Mouse (Mus musculus): ENCODE measurements around the gene Olfr6. TPM values are rescaled to one million over a fixed set of nuclear protein-coding genes. Genes with fewer than 3 reads are reported as not detected.
"Not testable (repeated sequence)": the region's sequence is repeated elsewhere in the genome, so short reads cannot be mapped to it uniquely, and the experiment has no call there.

Gene Olfr6
- polyA plus RNA-seq, 1 experiment = not detected

GRCm38 (mm10) chr7:106948212-106948611 is 15.5 kb downstream of the Olfr6 start, which contains the start of gene Olfr710:
Gene Olfr710 (minus strand): TSS chr7:106948312.
- H3K79me2 ChIP-seq (ENCODE audit: control insufficient read depth, insufficient read depth) = no peaks in the 10 kb centered on the region
- H3K4me3 ChIP-seq (ENCODE audit: insufficient read depth, poor library complexity, severe bottlenecking) = no peak within 1 kb of the TSS
- H3K79me3 ChIP-seq (ENCODE audit: low read depth) = no peaks in the 10 kb centered on the region
- H3ac ChIP-seq (ENCODE audit: control insufficient read depth, insufficient read length, low read depth) = no peak within 1 kb of the TSS
- TF ChIP-seq MAX (IDR thresholded peaks at IDR 0.05) (no peak), MYOG (IDR thresholded peaks at IDR 0.05; ENCODE audit: control insufficient read depth, extremely low read depth, insufficient read length) (no peak), CTCF (IDR thresholded peaks at IDR 0.05; ENCODE audit: control insufficient read depth, insufficient read depth, insufficient read length) (no peak), USF1 (IDR thresholded peaks at IDR 0.05; ENCODE audit: low read depth) (no peak), FOSL1 (IDR thresholded peaks at IDR 0.05; ENCODE audit: insufficient read depth, low read length, poor library complexity, severe bottlenecking) (no peak), CEBPB (IDR thresholded peaks at IDR 0.05; ENCODE audit: low read depth) (no peak), MYOD1 (IDR thresholded peaks at IDR 0.05; ENCODE audit: control insufficient read depth, insufficient read length, low read depth) (no peak)
- H3K36me3 ChIP-seq (ENCODE audit: control insufficient read depth, insufficient read depth) = no peaks in the 10 kb centered on the region
- no peaks in the 10 kb centered on the region for H3K27me3 ChIP-seq (ENCODE audit: control insufficient read depth, insufficient read depth, insufficient read length)

GRCm38 (mm10) chr7:106932119-106932518 is 31.6 kb downstream of the Olfr6 start, which contains the start of gene Olfr709-ps1:
Gene Olfr709-ps1 (minus strand): TSS chr7:106932219.
- TF ChIP-seq MYOG (IDR thresholded peaks at IDR 0.05; ENCODE audit: control insufficient read depth, extremely low read depth, insufficient read length) = no peak
- TF ChIP-seq MAX (IDR thresholded peaks at IDR 0.05) = no peak
- no peaks in the 10 kb centered on the region for H3K27me3 ChIP-seq (ENCODE audit: control insufficient read depth, insufficient read depth, insufficient read length)
- no peak within 1 kb of the TSS for H3K4me3 ChIP-seq (ENCODE audit: insufficient read depth, poor library complexity, severe bottlenecking)
- no peaks in the 10 kb centered on the region for H3K79me2 ChIP-seq (ENCODE audit: control insufficient read depth, insufficient read depth)
- no peak within 1 kb of the TSS for H3ac ChIP-seq (ENCODE audit: control insufficient read depth, insufficient read length, low read depth)
- no peaks in the 10 kb centered on the region for H3K36me3 ChIP-seq (ENCODE audit: control insufficient read depth, insufficient read depth)
- no peaks in the 10 kb centered on the region for H3K79me3 ChIP-seq (ENCODE audit: low read depth)

DNA sequence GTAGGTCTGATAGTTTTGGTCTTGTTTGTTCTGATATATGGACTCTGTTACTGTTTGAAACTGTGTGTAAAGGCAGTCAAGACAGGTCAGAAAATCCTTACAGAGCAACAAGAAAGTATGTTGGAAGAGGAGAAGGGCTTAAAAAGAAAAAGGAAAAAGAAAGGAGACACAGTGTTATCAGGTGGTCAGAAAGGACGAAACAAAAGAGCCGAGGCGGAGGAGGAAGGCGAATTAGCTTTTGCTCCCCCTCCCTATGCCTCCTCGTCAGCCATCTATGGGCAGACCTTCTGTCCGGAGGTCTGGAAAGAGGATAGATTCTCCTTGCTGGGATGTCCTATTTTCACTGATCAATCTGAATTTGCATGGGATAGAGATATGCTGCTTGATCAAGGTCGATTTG is 42.8 kb downstream of the Olfr6 start:
- not testable (repeated sequence) for H3ac ChIP-seq (ENCODE audit: control insufficient read depth, insufficient read length, low read depth); H3K79me2 ChIP-seq (ENCODE audit: control insufficient read depth, insufficient read depth); H3K27me3 ChIP-seq (ENCODE audit: control insufficient read depth, insufficient read depth, insufficient read length); H3K79me3 ChIP-seq (ENCODE audit: low read depth); H3K36me3 ChIP-seq (ENCODE audit: control insufficient read depth, insufficient read depth); H3K4me3 ChIP-seq (ENCODE audit: insufficient read depth, poor library complexity, severe bottlenecking)

- no peak within 1 kb of the TSS for H3K4me3 ChIP-seq (ENCODE audit: insufficient read depth, poor library complexity, severe bottlenecking)
- no peaks in the 10 kb centered on the region for H3K79me2 ChIP-seq (ENCODE audit: control insufficient read depth, insufficient read depth)
- no peak within 1 kb of the TSS for H3ac ChIP-seq (ENCODE audit: control insufficient read depth, insufficient read length, low read depth)
- no peaks in the 10 kb centered on the region for H3K79me3 ChIP-seq (ENCODE audit: low read depth)
- H3K36me3 ChIP-seq (ENCODE audit: control insufficient read depth, insufficient read depth) = no peaks in the 10 kb centered on the region
- TF ChIP-seq CTCF (IDR thresholded peaks at IDR 0.05; ENCODE audit: control insufficient read depth, insufficient read depth, insufficient read length) (no peak), MYOD1 (IDR thresholded peaks at IDR 0.05; ENCODE audit: control insufficient read depth, insufficient read length, low read depth) (no peak), MAX (IDR thresholded peaks at IDR 0.05) (no peak)
- no peaks in the 10 kb centered on the region for H3K27me3 ChIP-seq (ENCODE audit: control insufficient read depth, insufficient read depth, insufficient read length)
These were observed 56.1 kb downstream of the Olfr6 start, which contains the start of gene Olfr1532-ps1 for GRCm38 (mm10) chr7:106907676-106908075. Gene Olfr1532-ps1 (plus strand): TSS chr7:106908001.

Other genes starting within 250 kb of the Olfr6 start
- not detected for gene Olfr695, start 247.5 kb downstream of the Olfr6 start, polyA plus RNA-seq (2012; fragmentation: generic; extraction: Trizol)
- not detected for gene Olfr697, start 221.5 kb downstream of the Olfr6 start, polyA plus RNA-seq (2012; fragmentation: generic; extraction: Trizol)
- gene Olfr698, start 208.5 kb downstream of the Olfr6 start, polyA plus RNA-seq (2012; fragmentation: generic; extraction: Trizol) = not detected
- not detected for gene Olfr699, start 170.7 kb downstream of the Olfr6 start, polyA plus RNA-seq (2012; fragmentation: generic; extraction: Trizol)
- not detected for gene Olfr700, start 155.1 kb downstream of the Olfr6 start, polyA plus RNA-seq (2012; fragmentation: generic; extraction: Trizol)
- gene Olfr701, start 149.8 kb downstream of the Olfr6 start, polyA plus RNA-seq (2012; fragmentation: generic; extraction: Trizol) = not detected
- not detected for gene Olfr702, start 130.0 kb downstream of the Olfr6 start, polyA plus RNA-seq (2012; fragmentation: generic; extraction: Trizol)
- gene Olfr703, start 120.6 kb downstream of the Olfr6 start, polyA plus RNA-seq (2012; fragmentation: generic; extraction: Trizol) = not detected
- gene Olfr704, start 100.8 kb downstream of the Olfr6 start, polyA plus RNA-seq (2012; fragmentation: generic; extraction: Trizol) = not detected
- gene Olfr705, start 87.0 kb downstream of the Olfr6 start, polyA plus RNA-seq (2012; fragmentation: generic; extraction: Trizol) = not detected
- gene Olfr706, start 75.8 kb downstream of the Olfr6 start, polyA plus RNA-seq (2012; fragmentation: generic; extraction: Trizol) = not detected
- not detected for gene Olfr707, start 62.7 kb downstream of the Olfr6 start, polyA plus RNA-seq (2012; fragmentation: generic; extraction: Trizol)
- gene Olfr1532-ps1, start 55.9 kb downstream of the Olfr6 start, polyA plus RNA-seq (2012; fragmentation: generic; extraction: Trizol) = not detected
- gene Olfr709-ps1, start 31.7 kb downstream of the Olfr6 start, polyA plus RNA-seq (2012; fragmentation: generic; extraction: Trizol) = not detected
- not detected for gene Olfr710, start 15.6 kb downstream of the Olfr6 start, polyA plus RNA-seq (2012; fragmentation: generic; extraction: Trizol)
- gene Olfr711, start 11.5 kb upstream of the Olfr6 start, polyA plus RNA-seq (2012; fragmentation: generic; extraction: Trizol) = not detected
- gene Olfr2, start 42.1 kb upstream of the Olfr6 start, polyA plus RNA-seq (2012; fragmentation: generic; extraction: Trizol) = not detected
- not detected for gene Olfr713, start 67.2 kb upstream of the Olfr6 start, polyA plus RNA-seq (2012; fragmentation: generic; extraction: Trizol)
- not detected for gene Olfr714, start 107.0 kb upstream of the Olfr6 start, polyA plus RNA-seq (2012; fragmentation: generic; extraction: Trizol)
- not detected for gene Olfr17, start 129.3 kb upstream of the Olfr6 start, polyA plus RNA-seq (2012; fragmentation: generic; extraction: Trizol)
- not detected for gene Olfr715b, start 146.4 kb upstream of the Olfr6 start, polyA plus RNA-seq (2012; fragmentation: generic; extraction: Trizol)
- not detected for gene Olfr715, start 167.1 kb upstream of the Olfr6 start, polyA plus RNA-seq (2012; fragmentation: generic; extraction: Trizol)
- gene Olfr716, start 174.4 kb upstream of the Olfr6 start, polyA plus RNA-seq (2012; fragmentation: generic; extraction: Trizol) = not detected
- gene Nlrp14, start 203.1 kb upstream of the Olfr6 start, polyA plus RNA-seq (2012; fragmentation: generic; extraction: Trizol) = not detected
- not detected for gene Rbmxl2, start 245.5 kb upstream of the Olfr6 start, polyA plus RNA-seq (2012; fragmentation: generic; extraction: Trizol)

All from C2C12 (cell line).